Mouse (Mus musculus) CH12.LX (cell line): ENCODE data around the gene Kalrn.

Experiments used
- BHLHE40 ChIP-seq: IDR thresholded peaks from 2 replicates; pipeline ENCODE4 v1.6.1; 2011; ENCODE audit warnings: mild to moderate bottlenecking, low read depth, low read length, improper control_type of control experiment
- CTCF ChIP-seq, 2 experiments: IDR thresholded peaks in 1 of 2; conservative IDR thresholded peaks in 1 of 2; 2 replicates each; pipeline ENCODE4 v1.5.1; 2011 to 2012; ENCODE audit warnings: low read depth in 2 of 2, low read length in 2 of 2, improper control_type of control experiment in 1 of 2, inconsistent platforms in 1 of 2, mild to moderate bottlenecking in 1 of 2, moderate library complexity in 1 of 2
- EP300 ChIP-seq: IDR thresholded peaks from 2 replicates; pipeline ENCODE4 v1.6.1; 2011; ENCODE audit warnings: low read length, improper control_type of control experiment
- ETS1 ChIP-seq: conservative IDR thresholded peaks from 2 replicates; pipeline ENCODE4 v1.6.1; 2012; ENCODE audit warnings: low read depth, mild to moderate bottlenecking, inconsistent platforms, low read length, improper control_type of control experiment, moderate library complexity
- MYC ChIP-seq: IDR thresholded peaks from 2 replicates; pipeline ENCODE4 v1.6.1; 2011; ENCODE audit warnings: low read depth, mild to moderate bottlenecking, improper control_type of control experiment, low read length
- ZC3H11A ChIP-seq: IDR thresholded peaks from 2 replicates; pipeline ENCODE4 v1.6.1; 2012; ENCODE audit warnings: low read depth, mild to moderate bottlenecking, inconsistent platforms, low read length, improper control_type of control experiment

DNA sequence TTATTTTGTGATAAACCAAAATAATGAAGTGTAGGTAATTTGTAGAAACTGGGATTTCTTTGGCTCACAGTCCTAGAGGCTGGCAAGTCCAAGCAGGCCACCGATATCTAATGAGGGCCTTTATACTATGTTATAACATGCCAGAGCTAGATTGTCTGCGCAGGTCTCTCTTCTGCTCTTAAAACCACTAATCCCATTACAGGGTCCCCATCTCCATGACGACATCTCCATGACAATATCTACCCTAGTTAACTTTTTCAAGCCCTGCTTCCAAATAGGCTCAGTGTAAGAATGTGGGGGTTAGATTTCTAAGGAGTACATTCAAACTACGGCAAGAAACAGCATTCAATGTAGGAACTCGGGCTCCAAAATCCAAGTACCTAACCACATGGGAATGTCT lies 143.2 kb downstream of the Kalrn start:
- TF ChIP-seq BHLHE40 (no peak), CTCF (conservative IDR thresholded peaks at IDR 0.05 in 1 of 2, IDR thresholded peaks at IDR 0.05 in 1 of 2; ENCODE audit: low read depth in 2 of 2, low read length in 2 of 2) (no peak), EP300 (no peak), ZC3H11A (no peak), MYC (no peak), ETS1 (no peak)
